Mouse (Mus musculus) embryonic facial prominence, embryonic 12.5 days (tissue): ENCODE data around the gene Ros1. TPM values are rescaled to one million over a fixed set of nuclear protein-coding genes. Genes with fewer than 3 reads are reported as not detected.
A peak's percentile ranks its signal among the peaks of the same experiment; 100 is the strongest.

Experiments used
- ATAC-seq: fragments of 200-750 bp; cut with Nextera tagmentation; 2 replicates; pipeline ENCODE4 v1.8.0; 2017; ENCODE audit not compliant: insufficient number of reproducible peaks, insufficient read depth, low FRiP score, low TSS enrichment
- H3K27ac ChIP-seq: fragments of 300-500 bp; sonication (generic); 2 replicates; pipeline ENCODE4 v1.5.1; 2016; ENCODE audit warnings: mild to moderate bottlenecking
- H3K27me3 ChIP-seq: fragments of 300-500 bp; sonication (generic); 2 replicates; pipeline ENCODE4 v1.6.1; 2016; ENCODE audit warnings: mild to moderate bottlenecking, moderate library complexity
- H3K36me3 ChIP-seq: fragments of 300-500 bp; sonication (generic); 2 replicates; pipeline ENCODE4 v1.6.1; 2016; ENCODE audit warnings: mild to moderate bottlenecking
- H3K4me1 ChIP-seq: fragments of 300-500 bp; sonication (generic); 2 replicates; pipeline ENCODE4 v1.6.1; 2016
- H3K4me2 ChIP-seq: fragments of 300-500 bp; sonication (generic); replicated peaks from 2 replicates; pipeline ENCODE4 v1.6.1; 2016; ENCODE audit warnings: mild to moderate bottlenecking, moderate library complexity
- H3K4me3 ChIP-seq: fragments of 300-500 bp; sonication (generic); 2 replicates; pipeline ENCODE4 v1.5.1; 2016; ENCODE audit warnings: mild to moderate bottlenecking
- H3K9ac ChIP-seq: fragments of 300-500 bp; sonication (generic); 2 replicates; pipeline ENCODE4 v1.6.1; 2016; ENCODE audit warnings: mild to moderate bottlenecking, moderate library complexity
- H3K9me3 ChIP-seq: fragments of 300-500 bp; sonication (generic); 2 replicates; pipeline ENCODE4 v1.6.1; 2016; ENCODE audit warnings: mild to moderate bottlenecking, moderate library complexity
- WGBS: fragments of 180-500 bp; shearing (Covaris S2); methylation state at CpG from one replicate; pipeline ENCODE4 v1.1.7; 2016; 5-methylcytosine and 5-hydroxymethylcytosine counted together
- polyA plus RNA-seq: library from polyadenylated mRNA; unstranded; fragments of >200 nt; fragmentation: Nextera tagmentation; extraction: Ambion mirVana; gene quantifications from 2 replicates; pipeline ENCODE4 v1.2.1, GENCODE M21; 2016

The Ros1 gene
- polyA plus RNA-seq, 1 experiment from 2014 or later, result not detected

- Histone ChIP-seq H3K27ac (no peak overlapping the region), H3K27me3 (no peaks in the 10 kb centered on the region), H3K4me1 (no peaks in the 10 kb centered on the region), H3K9me3 (no peaks in the 10 kb centered on the region), H3K36me3 (no peaks in the 10 kb centered on the region), H3K4me3 (no peak overlapping the region), H3K4me2 (no peak overlapping the region), H3K9ac (no peak overlapping the region)
- peak; percentile 77 for ATAC-seq
- WGBS, result 38% methylated on average over 2 of the region's 2 CpGs
Observed at GRCm38 (mm10) chr10:52130762-52131161, 64.3 kb downstream of the Ros1 start.

- Histone ChIP-seq H3K27ac (no peak overlapping the region), H3K4me1 (no peaks in the 10 kb centered on the region), H3K9ac (no peak overlapping the region), H3K4me3 (no peak overlapping the region), H3K9me3 (no peaks in the 10 kb centered on the region), H3K36me3 (no peaks in the 10 kb centered on the region), H3K27me3 (no peaks in the 10 kb centered on the region), H3K4me2 (no peak overlapping the region)
- no peak for ATAC-seq
- 41% methylated on average over 5 of the region's 5 CpGs for WGBS
Observed at GRCm38 (mm10) chr10:52128874-52129412, 66.1 kb downstream of the Ros1 start.

GRCm38 (mm10) chr10:52106164-52106757 is 88.8 kb downstream of the Ros1 start:
- H3K4me3 ChIP-seq, result no peak overlapping the region
- 43% methylated on average over 4 of the region's 4 CpGs for WGBS
- ATAC-seq, result no peak
- H3K9ac ChIP-seq, result no peak overlapping the region
- H3K4me1 ChIP-seq, result no peaks in the 10 kb centered on the region
- H3K9me3 ChIP-seq, result no peaks in the 10 kb centered on the region
- H3K27me3 ChIP-seq, result no peaks in the 10 kb centered on the region
- no peaks in the 10 kb centered on the region for H3K36me3 ChIP-seq
- no peak overlapping the region for H3K4me2 ChIP-seq
- no peak overlapping the region for H3K27ac ChIP-seq

GRCm38 (mm10) chr10:52101273-52101672 is 93.8 kb downstream of the Ros1 start:
- no peaks in the 10 kb centered on the region for H3K27me3 ChIP-seq
- H3K9ac ChIP-seq, result no peak overlapping the region
- ATAC-seq, result no peak
- no peaks in the 10 kb centered on the region for H3K36me3 ChIP-seq
- no peaks in the 10 kb centered on the region for H3K9me3 ChIP-seq
- WGBS, result 80% methylated on average over 1 of the region's 1 CpGs
- H3K4me1 ChIP-seq, result no peaks in the 10 kb centered on the region
- no peak overlapping the region for H3K4me3 ChIP-seq
- H3K4me2 ChIP-seq, result no peak overlapping the region
- no peak overlapping the region for H3K27ac ChIP-seq

- 91% methylated on average over 4 of the region's 4 CpGs for WGBS
- ATAC-seq, result no peak
- Histone ChIP-seq H3K27ac (no peak overlapping the region), H3K4me2 (no peak overlapping the region), H3K9ac (no peak overlapping the region), H3K9me3 (no peaks in the 10 kb centered on the region), H3K4me1 (no peaks in the 10 kb centered on the region), H3K27me3 (no peaks in the 10 kb centered on the region), H3K4me3 (no peak overlapping the region), H3K36me3 (no peaks in the 10 kb centered on the region)
Observed at GRCm38 (mm10) chr10:52092181-52092580, 102.9 kb downstream of the Ros1 start.

- no peak for ATAC-seq
- Histone ChIP-seq H3K9ac (no peak overlapping the region), H3K4me1 (no peaks in the 10 kb centered on the region), H3K9me3 (no peaks in the 10 kb centered on the region), H3K27ac (no peak overlapping the region), H3K4me3 (no peak overlapping the region), H3K36me3 (no peaks in the 10 kb centered on the region), H3K4me2 (no peak overlapping the region), H3K27me3 (no peaks in the 10 kb centered on the region)
- whole genome bisulfite sequencing, result 83% methylated on average over 6 of the region's 6 CpGs
Observed at GRCm38 (mm10) chr10:52086681-52087080, 108.4 kb downstream of the Ros1 start.

- no peaks in the 10 kb centered on the region for H3K36me3 ChIP-seq
- H3K4me2 ChIP-seq, result no peak overlapping the region
- H3K4me3 ChIP-seq, result no peak overlapping the region
- ATAC-seq, result no peak
- H3K9me3 ChIP-seq, result no peaks in the 10 kb centered on the region
- H3K27me3 ChIP-seq, result no peaks in the 10 kb centered on the region
- H3K9ac ChIP-seq, result no peak overlapping the region
- no peak overlapping the region for H3K27ac ChIP-seq
- H3K4me1 ChIP-seq, result no peaks in the 10 kb centered on the region
Observed at GRCm38 (mm10) chr10:52072482-52072881, 122.6 kb downstream of the Ros1 start.

- Histone ChIP-seq H3K9ac (no peak overlapping the region), H3K27me3 (no peaks in the 10 kb centered on the region), H3K36me3 (no peaks in the 10 kb centered on the region), H3K4me2 (no peak overlapping the region), H3K9me3 (no peaks in the 10 kb centered on the region), H3K27ac (no peak overlapping the region), H3K4me3 (no peak overlapping the region), H3K4me1 (no peaks in the 10 kb centered on the region)
- 70% methylated on average over 3 of the region's 3 CpGs for WGBS
- ATAC-seq, result no peak
Observed at GRCm38 (mm10) chr10:52048287-52048686, 146.8 kb downstream of the Ros1 start.

- Histone ChIP-seq H3K9me3 (no peaks in the 10 kb centered on the region), H3K4me2 (no peak overlapping the region), H3K9ac (no peak overlapping the region), H3K4me3 (no peak overlapping the region), H3K36me3 (no peaks in the 10 kb centered on the region), H3K4me1 (no peaks in the 10 kb centered on the region), H3K27me3 (no peaks in the 10 kb centered on the region), H3K27ac (no peak overlapping the region)
- no peak for ATAC-seq
- WGBS, result 64% methylated on average over 5 of the region's 5 CpGs
Observed at GRCm38 (mm10) chr10:52043086-52043485, 152.0 kb downstream of the Ros1 start.

- Histone ChIP-seq H3K27me3 (no peaks in the 10 kb centered on the region), H3K4me1 (no peaks in the 10 kb centered on the region), H3K27ac (no peak overlapping the region), H3K4me3 (no peak overlapping the region), H3K4me2 (no peak overlapping the region), H3K9ac (no peak overlapping the region), H3K9me3 (no peaks in the 10 kb centered on the region), H3K36me3 (no peaks in the 10 kb centered on the region)
- no peak for ATAC-seq
- WGBS, result 77% methylated on average over 1 of the region's 1 CpGs
Observed at GRCm38 (mm10) chr10:52039392-52039791, 155.7 kb downstream of the Ros1 start.

GRCm38 (mm10) chr10:52033729-52034128 is 161.3 kb downstream of the Ros1 start:
- Histone ChIP-seq H3K4me2 (no peak overlapping the region), H3K4me3 (no peak overlapping the region), H3K9me3 (no peaks in the 10 kb centered on the region), H3K36me3 (no peaks in the 10 kb centered on the region), H3K4me1 (no peaks in the 10 kb centered on the region), H3K27ac (no peak overlapping the region), H3K9ac (no peak overlapping the region), H3K27me3 (peaks cover 29% of the 10 kb centered on the region)
- no peak for ATAC-seq

- ATAC-seq, result no peak
- Histone ChIP-seq H3K4me1 (peaks cover 9% of the 10 kb centered on the region), H3K4me3 (no peak overlapping the region), H3K4me2 (no peak overlapping the region; the same call in 1 of the 2 replicates), H3K36me3 (no peaks in the 10 kb centered on the region), H3K27ac (no peak overlapping the region), H3K9me3 (no peaks in the 10 kb centered on the region), H3K27me3 (peaks cover 68% of the 10 kb centered on the region), H3K9ac (no peak overlapping the region)
- 1% methylated on average over 10 of the region's 10 CpGs for WGBS
Observed at GRCm38 (mm10) chr10:52029421-52030080, 165.5 kb downstream of the Ros1 start.
